Mouse (Mus musculus): Measurements from ENCODE around the gene Yy1. TPM values are rescaled to one million over a fixed set of nuclear protein-coding genes. Genes with fewer than 3 reads are reported as not detected.

Gene Yy1
- polyA plus RNA-seq, 1 experiment: 6.9 TPM

DNA sequence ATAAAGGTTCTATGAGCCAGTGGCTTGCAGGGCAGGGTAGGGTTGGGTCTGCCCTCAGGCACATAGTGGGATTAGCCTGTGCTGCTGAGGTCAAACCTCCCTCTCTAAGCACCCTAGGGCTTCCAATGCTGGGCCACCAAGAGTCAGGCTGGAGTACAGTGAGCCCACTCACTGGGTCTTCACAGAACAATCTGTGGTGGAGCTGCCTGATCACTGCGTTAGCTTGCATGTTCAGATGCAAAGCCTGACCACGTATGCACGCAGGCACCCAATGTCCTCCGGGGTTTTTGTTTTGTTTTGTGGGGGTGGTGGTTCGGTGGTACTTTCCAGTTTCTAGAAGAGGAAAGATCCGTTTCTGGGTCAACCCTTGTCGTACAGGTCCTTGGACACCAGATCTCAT lies 64.3 kb downstream of the Yy1 start:
- H3K4me3 ChIP-seq (ENCODE audit: control insufficient read depth, low read depth, low read length): no peak overlapping the region
- H3K4me1 ChIP-seq (ENCODE audit: control insufficient read depth, insufficient read depth, low read length): no peaks in the 10 kb centered on the region; the same call in 1 of the 2 replicates
- no peak overlapping the region for H3K27ac ChIP-seq (ENCODE audit: control insufficient read depth, insufficient read depth, low read depth, low read length)
- H3K27me3 ChIP-seq (ENCODE audit: control insufficient read depth, insufficient read depth, low read length): no peaks in the 10 kb centered on the region
- TF ChIP-seq POLR2A (IDR thresholded peaks at IDR 0.05; ENCODE audit: control insufficient read depth, low read depth, low read length) (no peak), CTCF (IDR thresholded peaks at IDR 0.05; ENCODE audit: control insufficient read depth, insufficient read depth, insufficient replicate concordance, low read depth, low read length) (no peak)
- H3K36me3 ChIP-seq (ENCODE audit: control insufficient read depth, insufficient read depth, low read length): no peaks in the 10 kb centered on the region

- Histone ChIP-seq H3K27ac (ENCODE audit: control insufficient read depth, insufficient read depth, low read depth, low read length) (no peak overlapping the region), H3K36me3 (ENCODE audit: control insufficient read depth, insufficient read depth, low read length) (no peaks in the 10 kb centered on the region), H3K4me3 (ENCODE audit: control insufficient read depth, low read depth, low read length) (no peak overlapping the region), H3K4me1 (ENCODE audit: control insufficient read depth, insufficient read depth, low read length) (no peaks in the 10 kb centered on the region; the same call in 1 of the 2 replicates), H3K27me3 (ENCODE audit: control insufficient read depth, insufficient read depth, low read length) (no peaks in the 10 kb centered on the region)
- TF ChIP-seq CTCF (IDR thresholded peaks at IDR 0.05; ENCODE audit: control insufficient read depth, insufficient read depth, insufficient replicate concordance, low read depth, low read length) (no peak), POLR2A (IDR thresholded peaks at IDR 0.05; ENCODE audit: control insufficient read depth, low read depth, low read length) (no peak)
Observed at GRCm38 (mm10) chr12:108857589-108858184, 64.9 kb downstream of the Yy1 start.

DNA sequence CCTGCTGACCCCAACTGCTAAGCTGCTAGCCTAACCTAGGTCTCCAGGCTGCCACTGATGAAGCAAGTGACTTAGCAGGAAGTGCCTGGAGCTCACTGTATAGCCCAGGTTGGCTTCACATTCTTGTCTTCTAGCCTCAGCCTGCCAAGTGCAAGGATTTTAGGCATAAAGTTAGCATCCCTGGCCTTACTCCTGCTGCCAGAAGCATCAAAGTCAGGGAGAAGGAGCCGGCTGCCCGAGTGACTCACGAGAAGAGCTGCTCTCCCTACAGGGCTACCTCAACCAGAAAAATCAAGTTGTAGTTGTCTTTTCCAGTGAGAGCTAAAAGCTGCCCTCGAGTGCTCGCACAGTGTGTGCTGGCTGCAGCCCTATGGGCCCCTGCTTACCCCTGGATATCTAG lies 65.7 kb downstream of the Yy1 start:
- no peak overlapping the region for H3K27ac ChIP-seq (ENCODE audit: control insufficient read depth, insufficient read depth, low read depth, low read length)
- H3K4me1 ChIP-seq (ENCODE audit: control insufficient read depth, insufficient read depth, low read length): no peaks in the 10 kb centered on the region; the same call in 1 of the 2 replicates
- no peaks in the 10 kb centered on the region for H3K27me3 ChIP-seq (ENCODE audit: control insufficient read depth, insufficient read depth, low read length)
- H3K4me3 ChIP-seq (ENCODE audit: control insufficient read depth, low read depth, low read length): no peak overlapping the region
- no peak for TF ChIP-seq CTCF (IDR thresholded peaks at IDR 0.05; ENCODE audit: control insufficient read depth, insufficient read depth, insufficient replicate concordance, low read depth, low read length)
- TF ChIP-seq POLR2A (IDR thresholded peaks at IDR 0.05; ENCODE audit: control insufficient read depth, low read depth, low read length): no peak
- no peaks in the 10 kb centered on the region for H3K36me3 ChIP-seq (ENCODE audit: control insufficient read depth, insufficient read depth, low read length)

GRCm38 (mm10) chr12:108865007-108865494 lies 72.3 kb downstream of the Yy1 start:
- H3K36me3 ChIP-seq (ENCODE audit: control insufficient read depth, insufficient read depth, low read length): no peaks in the 10 kb centered on the region; the same call in 1 of the 2 replicates

GRCm38 (mm10) chr12:108869575-108869974 lies 76.8 kb downstream of the Yy1 start:
- no peak overlapping the region for H3K4me3 ChIP-seq (ENCODE audit: control insufficient read depth, low read depth, low read length)
- H3K27me3 ChIP-seq (ENCODE audit: control insufficient read depth, insufficient read depth, low read length): no peaks in the 10 kb centered on the region
- TF ChIP-seq CTCF (IDR thresholded peaks at IDR 0.05; ENCODE audit: control insufficient read depth, insufficient read depth, insufficient replicate concordance, low read depth, low read length): peak; percentile 7; the same call in 1 of the 2 replicates
- TF ChIP-seq POLR2A (IDR thresholded peaks at IDR 0.05; ENCODE audit: control insufficient read depth, low read depth, low read length): no peak
- peaks cover 2% of the 10 kb centered on the region; the same call in 1 of the 2 replicates for H3K36me3 ChIP-seq (ENCODE audit: control insufficient read depth, insufficient read depth, low read length)
- H3K27ac ChIP-seq (ENCODE audit: control insufficient read depth, insufficient read depth, low read depth, low read length): no peak overlapping the region
- no peaks in the 10 kb centered on the region for H3K4me1 ChIP-seq (ENCODE audit: control insufficient read depth, insufficient read depth, low read length)

More at GRCm38 (mm10) chr12:108865007-108865494, 72.3 kb downstream of the Yy1 start:
- Histone ChIP-seq H3K27ac (ENCODE audit: control insufficient read depth, insufficient read depth, low read depth, low read length) (no peak overlapping the region), H3K27me3 (ENCODE audit: control insufficient read depth, insufficient read depth, low read length) (no peaks in the 10 kb centered on the region), H3K4me3 (ENCODE audit: control insufficient read depth, low read depth, low read length) (no peak overlapping the region), H3K4me1 (ENCODE audit: control insufficient read depth, insufficient read depth, low read length) (no peaks in the 10 kb centered on the region)
- TF ChIP-seq CTCF (IDR thresholded peaks at IDR 0.05; ENCODE audit: control insufficient read depth, insufficient read depth, insufficient replicate concordance, low read depth, low read length) (no peak), POLR2A (IDR thresholded peaks at IDR 0.05; ENCODE audit: control insufficient read depth, low read depth, low read length) (no peak)

Other genes starting within 250 kb of the Yy1 start
- 31.3 and 36.4 TPM in 2 replicates for gene Evl, start 238.3 kb upstream of the Yy1 start, polyA plus RNA-seq (2012; rRNA removed)
- 0.33 and 0.41 TPM in 2 replicates for gene Degs2, start 90.7 kb upstream of the Yy1 start, polyA plus RNA-seq (2012; rRNA removed)
- gene Slc25a29, start 42.9 kb downstream of the Yy1 start, polyA plus RNA-seq (2012; rRNA removed): 2.8 and 4.4 TPM in 2 replicates
- 6.8 and 7.8 TPM in 2 replicates for gene Slc25a47, start 43.1 kb downstream of the Yy1 start, polyA plus RNA-seq (2012; rRNA removed)
- gene Wdr25, start 100.7 kb downstream of the Yy1 start, polyA plus RNA-seq (2012; rRNA removed): 13.2 and 15.0 TPM in 2 replicates
- 27.4 and 43.7 TPM in 2 replicates for gene Wars, start 101.2 kb downstream of the Yy1 start, polyA plus RNA-seq (2012; rRNA removed)